Mouse (Mus musculus) spleen, adult 2 months (tissue): ENCODE results near the gene Pim1. TPM values are rescaled to one million over a fixed set of nuclear protein-coding genes. Genes with fewer than 3 reads are reported as not detected.

ENCODE experiments used
- DNase-seq, 2 experiments: peaks; one replicate each; pipeline versions ENCODE4 v3.0.0 to v3.0.0-alpha.2; 2012 to 2021; ENCODE audit warnings: low spot score in 2 of 2, low read depth in 1 of 2
- H3K27ac ChIP-seq: fragments of 200-500 bp; 2 replicates; pipeline ENCODE4 v1.5.1; 2012; ENCODE audit warnings: low read length, inconsistent platforms; ENCODE audit not compliant: insufficient read depth
- H3K27me3 ChIP-seq: fragments of 200-500 bp; 2 replicates; pipeline ENCODE4 v1.6.1; 2012; ENCODE audit warnings: mild to moderate bottlenecking, moderate library complexity, low read length, inconsistent platforms; ENCODE audit not compliant: control insufficient read depth, insufficient read depth
- H3K36me3 ChIP-seq: fragments of 200-500 bp; 2 replicates; pipeline ENCODE4 v1.6.1; 2012; ENCODE audit warnings: mild to moderate bottlenecking, low read length, inconsistent platforms; ENCODE audit not compliant: control insufficient read depth, insufficient read depth
- H3K4me1 ChIP-seq: fragments of 200-500 bp; 2 replicates; pipeline ENCODE4 v1.6.1; 2011; ENCODE audit warnings: inconsistent platforms; ENCODE audit not compliant: control insufficient read depth, insufficient read depth, insufficient read length
- H3K4me3 ChIP-seq: fragments of 200-500 bp; 2 replicates; pipeline ENCODE4 v1.5.1; 2011; ENCODE audit warnings: mild to moderate bottlenecking, inconsistent platforms; ENCODE audit not compliant: insufficient read depth, insufficient read length; ENCODE audit errors: extremely low read depth
- CTCF ChIP-seq: fragments of 200-500 bp; IDR thresholded peaks from 2 replicates; pipeline ENCODE4 v1.5.1; 2011; ENCODE audit warnings: mild to moderate bottlenecking, inconsistent platforms; ENCODE audit not compliant: insufficient read depth, insufficient read length, insufficient replicate concordance; ENCODE audit errors: extremely low read depth
- POLR2A ChIP-seq: fragments of 200-500 bp; IDR thresholded peaks from 2 replicates; pipeline ENCODE4 v1.6.1; 2011; ENCODE audit warnings: low read depth, low read length, inconsistent platforms
- WGBS: fragments of 180-500 bp; shearing (Covaris S2); methylation state at CpG from one replicate; pipeline ENCODE4 v1.1.7; 2018; 5-methylcytosine and 5-hydroxymethylcytosine counted together
- polyA plus RNA-seq: library from polyadenylated mRNA; depleted of rRNA; stranded (reverse); fragments of >200 nt; gene quantifications from 2 replicates; pipeline ENCODE4 v1.2.3, GENCODE M21; 2012

The Pim1 gene
- polyA plus RNA-seq, 1 experiment, result 56.6 TPM

GRCm38 (mm10) chr17:29457795-29458560 is 32.6 kb upstream of the Pim1 start:
- no peak for TF ChIP-seq CTCF
- TF ChIP-seq POLR2A, result no peak
- Histone ChIP-seq H3K27ac (no peak overlapping the region), H3K4me1 (no peaks in the 10 kb centered on the region), H3K27me3 (no peaks in the 10 kb centered on the region), H3K36me3 (no peaks in the 10 kb centered on the region), H3K4me3 (no peak overlapping the region)
- 92% methylated on average over 11 of the region's 11 CpGs for WGBS
- no peak for DNase-seq

GRCm38 (mm10) chr17:29459321-29460118 is 31.0 kb upstream of the Pim1 start:
- Histone ChIP-seq H3K27ac (no peak overlapping the region), H3K4me1 (no peaks in the 10 kb centered on the region), H3K4me3 (no peak overlapping the region), H3K27me3 (no peaks in the 10 kb centered on the region), H3K36me3 (no peaks in the 10 kb centered on the region)
- no peak for DNase-seq
- WGBS, result 25% methylated on average over 24 of the region's 24 CpGs
- no peak for TF ChIP-seq POLR2A
- TF ChIP-seq CTCF, result no peak

GRCm38 (mm10) chr17:29460119-29460505 is 30.4 kb upstream of the Pim1 start:
- DNase-seq, result no peak
- no peak overlapping the region for H3K27ac ChIP-seq
- TF ChIP-seq CTCF (no peak), POLR2A (no peak)
- H3K4me3 ChIP-seq, result no peak overlapping the region
- H3K4me1 ChIP-seq, result no peaks in the 10 kb centered on the region
- H3K27me3 ChIP-seq, result no peaks in the 10 kb centered on the region
- H3K36me3 ChIP-seq, result no peaks in the 10 kb centered on the region
- 66% methylated on average over 5 of the region's 5 CpGs for WGBS

GRCm38 (mm10) chr17:29463627-29464026 is 26.9 kb upstream of the Pim1 start:
- Histone ChIP-seq H3K27me3 (no peaks in the 10 kb centered on the region), H3K36me3 (no peaks in the 10 kb centered on the region), H3K4me1 (no peaks in the 10 kb centered on the region), H3K27ac (no peak overlapping the region), H3K4me3 (no peak overlapping the region)
- no peak for DNase-seq
- 63% methylated on average over 13 of the region's 13 CpGs for WGBS
- TF ChIP-seq CTCF, result no peak
- no peak for TF ChIP-seq POLR2A

GRCm38 (mm10) chr17:29464068-29464467 is 26.5 kb upstream of the Pim1 start:
- WGBS, result 66% methylated on average over 14 of the region's 14 CpGs
- Histone ChIP-seq H3K27ac (no peak overlapping the region), H3K36me3 (no peaks in the 10 kb centered on the region), H3K4me3 (no peak overlapping the region), H3K27me3 (no peaks in the 10 kb centered on the region), H3K4me1 (no peaks in the 10 kb centered on the region)
- TF ChIP-seq CTCF (no peak), POLR2A (no peak)
- DNase-seq, result no peak

GRCm38 (mm10) chr17:29464519-29465140 is 25.9 kb upstream of the Pim1 start:
- H3K4me3 ChIP-seq, result no peak overlapping the region
- no peak for TF ChIP-seq POLR2A
- TF ChIP-seq CTCF, result no peak
- no peak for DNase-seq
- H3K27ac ChIP-seq, result no peak overlapping the region
- no peaks in the 10 kb centered on the region for H3K27me3 ChIP-seq
- WGBS, result 85% methylated on average over 17 of the region's 17 CpGs
- no peaks in the 10 kb centered on the region for H3K36me3 ChIP-seq
- no peaks in the 10 kb centered on the region for H3K4me1 ChIP-seq
